Mouse (Mus musculus) thymus, postnatal 10 days (tissue): ENCODE results near the gene Oxtr.

Source experiments
- DNase-seq, 2 experiments: peaks; one replicate each; pipeline ENCODE4 v3.0.0; 2021; ENCODE audit warnings: low spot score in 2 of 2

The Oxtr gene

GRCm38 (mm10) chr6:112489910-112490559, at the start of gene Oxtr:
Gene Oxtr, minus strand, starts transcription at chr6:112489943.
- no peak for DNase-seq

GRCm38 (mm10) chr6:112525434-112525833, 35.7 kb upstream of the Oxtr start:
- DNase-seq: no peak

- no peak for DNase-seq
These were observed 34.7 kb upstream of the Oxtr start for GRCm38 (mm10) chr6:112524459-112524858.

GRCm38 (mm10) chr6:112517991-112518390, 28.2 kb upstream of the Oxtr start:
- no peak for DNase-seq

GRCm38 (mm10) chr6:112517572-112517971, 27.8 kb upstream of the Oxtr start:
- DNase-seq: no peak

GRCm38 (mm10) chr6:112516496-112516895, 26.8 kb upstream of the Oxtr start:
- DNase-seq: no peak

- DNase-seq: no peak
These were observed 24.8 kb upstream of the Oxtr start for GRCm38 (mm10) chr6:112514591-112514990.

GRCm38 (mm10) chr6:112510346-112510745, 20.6 kb upstream of the Oxtr start:
- DNase-seq: no peak

GRCm38 (mm10) chr6:112509590-112510131, 19.9 kb upstream of the Oxtr start:
- no peak for DNase-seq

GRCm38 (mm10) chr6:112507617-112508016, 17.9 kb upstream of the Oxtr start:
- DNase-seq: no peak

- DNase-seq: no peak
These were observed 11.4 kb upstream of the Oxtr start for GRCm38 (mm10) chr6:112501156-112501555.

GRCm38 (mm10) chr6:112499456-112499855, 9.7 kb upstream of the Oxtr start:
- DNase-seq: no peak

GRCm38 (mm10) chr6:112498716-112499115, 9.0 kb upstream of the Oxtr start:
- no peak for DNase-seq

GRCm38 (mm10) chr6:112497456-112497855, 7.7 kb upstream of the Oxtr start:
- DNase-seq: no peak

- DNase-seq: no peak
These were observed 6.7 kb upstream of the Oxtr start for GRCm38 (mm10) chr6:112496291-112497060.

- no peak for DNase-seq
These were observed 5.5 kb upstream of the Oxtr start for GRCm38 (mm10) chr6:112495219-112495618.

- DNase-seq: no peak
These were observed 4.9 kb upstream of the Oxtr start for GRCm38 (mm10) chr6:112494620-112495081.

- no peak for DNase-seq
These were observed 3.6 kb upstream of the Oxtr start for GRCm38 (mm10) chr6:112493371-112493770.

GRCm38 (mm10) chr6:112492656-112493055, 2.9 kb upstream of the Oxtr start:
- no peak for DNase-seq

- no peak for DNase-seq
These were observed 1.8 kb upstream of the Oxtr start for GRCm38 (mm10) chr6:112491521-112491920.

- peak; percentile 45 to 82 for DNase-seq
These were observed 991 bp upstream of the Oxtr start for GRCm38 (mm10) chr6:112490625-112491242.

- DNase-seq: no peak
These were observed 398 bp downstream of the Oxtr start for GRCm38 (mm10) chr6:112489181-112489909.
